Comparison of ENCODE assay signal across 9 mouse cellular contexts in the genomic region with DNA sequence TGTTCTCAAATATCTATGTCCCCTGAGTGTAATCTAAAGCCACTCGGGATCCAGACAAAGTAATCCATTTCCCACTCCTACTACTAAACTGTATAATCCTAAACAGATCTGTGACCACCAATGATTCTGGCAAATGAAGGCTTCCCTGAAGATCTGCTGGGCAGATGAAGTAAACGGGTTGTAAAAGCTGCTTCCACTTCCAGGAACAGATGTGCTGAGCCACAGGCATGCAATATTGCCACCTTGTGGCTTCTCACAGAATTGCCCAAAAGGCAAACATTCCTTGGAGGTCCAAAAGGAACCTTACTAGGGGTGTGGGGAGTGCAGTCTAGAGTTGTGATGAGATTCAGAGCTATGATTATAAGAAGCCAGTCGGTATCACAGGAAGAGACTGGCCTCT. TPM values are rescaled to one million over a fixed set of nuclear protein-coding genes. Genes with fewer than 3 reads are reported as not detected.
DNase-seq lines count a peak whose midpoint lies in the region; ATAC-seq and TF ChIP-seq lines count a peak whose summit lies in the region.
"Had no signal": no experiment of that assay in that cellular context is flagged by ENCODE, and none has a peak within 500 bp of the region (broad histone marks: within the 10 kb centered on the region; RNA-seq: fewer than 3 reads in every experiment).

No protein-coding gene starts in this region.

- no peak overlapping the region for H3K4me3 ChIP-seq in E14TG2a.4 (replicated peaks; ENCODE audit: low read length)
- H3K4me3 ChIP-seq: limb, embryonic 13.5 days had no signal

- DNase-seq in cerebellum, postnatal 36 days = peak; percentile 58 to 69
- peak; percentile 32 to 39 for DNase-seq in gastrocnemius, adult 8-10 months (ENCODE audit: low spot score in 2 of 2)
- DNase-seq in kidney, postnatal 4 days = peak; percentile 80 to 84
- peak; percentile 83 for DNase-seq in lung, postnatal 10 days
- peak; percentile 65 for DNase-seq in retina, postnatal 7 days (ENCODE audit: low read depth, low spot score)
- peak; percentile 49 to 65 for DNase-seq in urinary bladder, postnatal 36 days (ENCODE audit: low spot score in 2 of 2)

- ATAC-seq in activated CD4-positive, CD25-positive, alpha-beta regulatory T cell, adult 4 months = peak; percentile 69

- peaks cover 55% of the 10 kb centered on the region for H3K4me1 ChIP-seq in E14TG2a.4 (replicated peaks; ENCODE audit: low read depth, low read length)

- no peaks in the 10 kb centered on the region for H3K9me3 ChIP-seq in E14TG2a.4 (ENCODE audit: low read length)
- H3K9me3 ChIP-seq: limb, embryonic 13.5 days had no signal

- no peaks in the 10 kb centered on the region for H3K36me3 ChIP-seq in E14TG2a.4 (ENCODE audit: insufficient read depth, low read length)
- H3K36me3 ChIP-seq: limb, embryonic 13.5 days had no signal

- TF ChIP-seq CTCF in E14TG2a.4 (conservative IDR thresholded peaks at IDR 0.05; ENCODE audit: low read length) = peak; percentile 94

- peaks cover 7% of the 10 kb centered on the region for H3K27me3 ChIP-seq in E14TG2a.4 (ENCODE audit: insufficient read depth, low read length)

RNA-seq across cellular contexts. Expression of a gene that starts 26.1 kb away (rescaled TPM):
- 10 to 100 TPM; 17.7 to 23.4 TPM for polyA plus RNA-seq in activated CD4-positive, CD25-positive, alpha-beta regulatory T cell, adult 4 months (2017; shearing (Covaris generic))
- total RNA-seq in gastrocnemius, adult 8-10 months (2022) = 10 to 100 TPM; 10.4 to 10.9 (median 10.6) TPM
